Mouse (Mus musculus): ENCODE results near the gene Cdk7.

The Cdk7 gene

GRCm38 (mm10) chr13:100728086-100728485 lies 2.7 kb downstream of the Cdk7 start:
- in situ Hi-C loops (cut with MboI, MseI), result no loop called here

GRCm38 (mm10) chr13:100725194-100725593 lies 5.5 kb downstream of the Cdk7 start:
- in situ Hi-C loops (cut with MboI, MseI), result no loop called here

GRCm38 (mm10) chr13:100724051-100724754 lies 6.5 kb downstream of the Cdk7 start:
- in situ Hi-C loops (cut with MboI, MseI), result no loop called here

GRCm38 (mm10) chr13:100721656-100722055 lies 9.1 kb downstream of the Cdk7 start:
- in situ Hi-C loops (cut with MboI, MseI), result no loop called here

- in situ Hi-C loops (cut with MboI, MseI), result no loop called here
These were observed 15.3 kb downstream of the Cdk7 start for GRCm38 (mm10) chr13:100715467-100715866.

- in situ Hi-C loops (cut with MboI, MseI), result no loop called here
These were observed 24.5 kb downstream of the Cdk7 start for GRCm38 (mm10) chr13:100706206-100706605.

GRCm38 (mm10) chr13:100703468-100703867 lies 27.3 kb downstream of the Cdk7 start:
- in situ Hi-C loops (cut with MboI, MseI), result no loop called here

GRCm38 (mm10) chr13:100698866-100699265 lies 31.9 kb downstream of the Cdk7 start:
- in situ Hi-C loops (cut with MboI, MseI), result no loop called here

- in situ Hi-C loops (cut with MboI, MseI), result no loop called here
These were observed 33.2 kb downstream of the Cdk7 start for GRCm38 (mm10) chr13:100697541-100697940.

GRCm38 (mm10) chr13:100687513-100687912 lies 43.2 kb downstream of the Cdk7 start:
- in situ Hi-C loops (cut with MboI, MseI), result no loop called here

- in situ Hi-C loops (cut with MboI, MseI), result no loop called here
These were observed 46.4 kb downstream of the Cdk7 start for GRCm38 (mm10) chr13:100684355-100684754.

GRCm38 (mm10) chr13:100682837-100683236 lies 47.9 kb downstream of the Cdk7 start:
- in situ Hi-C loops (cut with MboI, MseI), result no loop called here

- in situ Hi-C loops (cut with MboI, MseI), result no loop called here
These were observed 49.1 kb downstream of the Cdk7 start for GRCm38 (mm10) chr13:100681615-100682014.

GRCm38 (mm10) chr13:100675936-100676635 lies 54.7 kb downstream of the Cdk7 start:
- in situ Hi-C loops (cut with MboI, MseI), result no loop called here

- in situ Hi-C loops (cut with MboI, MseI), result no loop called here
These were observed 60.5 kb downstream of the Cdk7 start for GRCm38 (mm10) chr13:100670181-100670741.

GRCm38 (mm10) chr13:100669291-100670022 lies 61.3 kb downstream of the Cdk7 start, which contains the start of gene Ccdc125:
Gene Ccdc125, plus strand, starts transcription at chr13:100669717.
- in situ Hi-C loops (cut with MboI, MseI), result no loop called here

- in situ Hi-C loops (cut with MboI, MseI), result no loop called here
These were observed 70.8 kb downstream of the Cdk7 start for GRCm38 (mm10) chr13:100659864-100660456.

GRCm38 (mm10) chr13:100658091-100658490 lies 72.6 kb downstream of the Cdk7 start:
- in situ Hi-C loops (cut with MboI, MseI), result no loop called here
